Mouse (Mus musculus) layer of hippocampus, adult 2 months (tissue): ENCODE measurements around the gene Mafg. TPM values are rescaled to one million over a fixed set of nuclear protein-coding genes. Genes with fewer than 3 reads are reported as not detected.

Source experiments
- DNase-seq, 2 experiments: peaks; one replicate each; pipeline ENCODE4 v3.0.0; 2022; ENCODE audit warnings: low spot score in 2 of 2
- H3K27ac ChIP-seq: fragments of 200-600 bp; 2 replicates; pipeline ENCODE4 v1.8.1; 2022
- H3K4me3 ChIP-seq: fragments of 200-600 bp; 2 replicates; pipeline ENCODE4 v1.8.1; 2022; ENCODE audit warnings: mild to moderate bottlenecking
- CTCF ChIP-seq: fragments of 200-600 bp; conservative IDR thresholded peaks from 2 replicates; pipeline ENCODE4 v1.8.1; 2022; ENCODE audit warnings: antibody characterized with exemption, mild to moderate bottlenecking, moderate library complexity
- microRNA-seq, 2 experiments: library from miRNA; unstranded; fragments of <30 nt; microRNA quantifications; one replicate each; pipeline ENCODE4 v1.2.0; 2021
- total RNA-seq, 2 experiments: library from RNA; stranded (reverse); gene quantifications; 2 replicates each; pipeline ENCODE4 v1.2.3; 2021

Gene Mafg
- total RNA-seq, 2 experiments from 2014 or later, result 71.6 to 80.3 TPM

- Histone ChIP-seq H3K27ac (no peak overlapping the region), H3K4me3 (no peak overlapping the region)
- no peak for DNase-seq
- TF ChIP-seq CTCF, result peak; percentile 75
Observed at GRCm38 (mm10) chr11:120577211-120578023, 56.0 kb downstream of the Mafg start.

DNA sequence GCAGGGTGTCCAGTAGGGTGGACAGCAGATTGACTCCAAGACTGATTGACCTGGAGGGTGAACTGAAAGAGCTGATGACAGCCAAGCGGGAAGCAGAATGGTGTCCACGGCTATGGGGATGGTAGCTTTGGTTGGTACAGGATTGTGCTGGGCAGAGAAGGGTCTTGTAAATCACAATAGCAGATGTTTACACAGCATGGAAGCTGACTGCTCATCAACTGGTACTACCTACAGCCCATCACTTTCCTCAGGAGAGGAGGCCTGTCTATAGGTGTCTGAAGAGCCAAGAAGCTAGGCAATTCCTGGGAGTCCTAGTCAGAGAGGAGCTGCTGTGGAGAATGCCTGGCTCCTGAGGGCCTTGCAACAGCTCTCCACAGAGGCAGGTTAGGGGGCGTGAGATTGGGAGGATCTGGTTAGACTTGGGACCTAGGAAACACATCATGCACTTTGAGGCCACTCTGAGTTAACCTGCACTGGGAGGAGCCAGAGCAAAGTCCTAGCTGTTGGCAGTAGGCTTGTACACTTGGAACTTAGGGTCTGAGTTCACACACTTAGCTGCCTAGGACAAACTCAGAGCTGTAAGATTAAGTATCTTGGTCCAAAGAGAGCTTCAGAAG lies 56.9 kb downstream of the Mafg start:
- Histone ChIP-seq H3K27ac (no peak overlapping the region), H3K4me3 (no peak overlapping the region)
- no peak for TF ChIP-seq CTCF
- DNase-seq, result no peak

GRCm38 (mm10) chr11:120575940-120576339 lies 57.5 kb downstream of the Mafg start:
- TF ChIP-seq CTCF, result no peak
- DNase-seq, result no peak
- Histone ChIP-seq H3K4me3 (no peak overlapping the region), H3K27ac (no peak overlapping the region)

Small RNA genes within 50 kb of the gene (microRNA-seq; reads per million reads assigned to microRNA genes)
- 0.32 to 2.4 reads per million in 2 experiments for gene Mir6936

Other genes with a start within 250 kb of the Mafg start
- gene Nploc4, start 195.9 kb downstream of the Mafg start, total RNA-seq, result 10 to 100 TPM; 64.1 to 70.1 TPM
- under 1 TPM in 1 of 2 experiments, not detected in 1; 0.20 TPM for gene Tspan10, start 191.0 kb downstream of the Mafg start, total RNA-seq
- gene Pde6g, start 180.1 kb downstream of the Mafg start, total RNA-seq, result under 1 TPM in 1 of 2 experiments, not detected in 1; 0.44 TPM
- gene Oxld1, start 175.5 kb downstream of the Mafg start, total RNA-seq, result 10 to 100 TPM; 17.7 to 19.0 TPM
- gene Ccdc137, start 175.5 kb downstream of the Mafg start, total RNA-seq, result 10 to 100 TPM; 20.0 to 32.3 TPM
- gene Arl16, start 166.0 kb downstream of the Mafg start, total RNA-seq, result 10 to 100 TPM; 52.0 to 54.8 TPM
- gene Mrpl12, start 149.0 kb downstream of the Mafg start, total RNA-seq, result 10 to 100 TPM; 63.2 to 68.1 TPM
- 10 to 100 TPM; 19.8 to 22.3 TPM for gene Slc25a10, start 141.8 kb downstream of the Mafg start, total RNA-seq
- gene Gcgr, start 102.9 kb downstream of the Mafg start, total RNA-seq, result not detected
- 10 to 100 TPM; 65.2 to 67.6 TPM for gene Mcrip1, start 83.9 kb downstream of the Mafg start, total RNA-seq
- not detected for gene Ppp1r27, start 82.5 kb downstream of the Mafg start, total RNA-seq
- 100 to 1,000 TPM; 106 to 118 TPM for gene P4hb, start 60.3 kb downstream of the Mafg start, total RNA-seq
- gene Arhgdia, start 52.0 kb downstream of the Mafg start, total RNA-seq, result 100 to 1,000 TPM; 270 to 277 TPM
- gene Alyref, start 35.2 kb downstream of the Mafg start, total RNA-seq, result 10 to 100 TPM; 58.0 to 66.8 TPM
- 10 to 100 TPM; 87.1 to 89.6 TPM for gene Anapc11, start 35.2 kb downstream of the Mafg start, total RNA-seq
- gene Npb, start 25.1 kb downstream of the Mafg start, total RNA-seq, result 1 to 10 TPM; 1.3 to 1.7 TPM
- gene Pcyt2, start 15.7 kb downstream of the Mafg start, total RNA-seq, result 100 to 1,000 TPM; 128 to 142 TPM
- gene Sirt7, start 8.4 kb downstream of the Mafg start, total RNA-seq, result 10 to 100 TPM; 42.9 to 46.4 TPM
- 1 to 10 TPM; 1.3 to 1.8 TPM for gene Pycr1, start 10.2 kb upstream of the Mafg start, total RNA-seq
- 1 to 10 TPM; 3.9 to 8.7 TPM for gene Myadml2, start 14.6 kb upstream of the Mafg start, total RNA-seq
- 1 to 10 TPM; 4.7 to 5.4 TPM for gene Notum, start 27.6 kb upstream of the Mafg start, total RNA-seq
- 10 to 100 TPM; 50.7 to 53.2 TPM for gene Aspscr1, start 39.4 kb upstream of the Mafg start, total RNA-seq
- 10 to 100 TPM; 13.1 to 16.9 TPM for gene Cenpx, start 80.1 kb upstream of the Mafg start, total RNA-seq
- 10 to 100 TPM; 60.0 to 70.4 TPM for gene Lrrc45, start 80.3 kb upstream of the Mafg start, total RNA-seq
- gene Rac3, start 87.9 kb upstream of the Mafg start, total RNA-seq, result 10 to 100 TPM; 36.4 to 38.2 TPM
- gene Dcxr, start 93.7 kb upstream of the Mafg start, total RNA-seq, result 10 to 100 TPM in 1 of 2 experiments, 1 to 10 TPM in 1; 9.9 to 11.3 TPM
- 1 to 10 TPM; 1.3 to 4.9 TPM for gene Cbr2, start 98.5 kb upstream of the Mafg start, total RNA-seq
- gene Hmga1b, start 129.2 kb upstream of the Mafg start, total RNA-seq, result 10 to 100 TPM; 20.8 to 24.1 TPM
- gene Rfng, start 150.6 kb upstream of the Mafg start, total RNA-seq, result 10 to 100 TPM; 67.7 to 69.7 TPM
- gene Gps1, start 150.7 kb upstream of the Mafg start, total RNA-seq, result 100 to 1,000 TPM; 150 to 153 TPM
- 10 to 100 TPM; 45.6 to 46.2 TPM for gene Dus1l, start 162.8 kb upstream of the Mafg start, total RNA-seq
- gene Fasn, start 190.9 kb upstream of the Mafg start, total RNA-seq, result 100 to 1,000 TPM; 184 to 185 TPM